Mouse (Mus musculus) heart, postnatal 0 days (tissue): ENCODE data around the gene Zcchc24. TPM values are rescaled to one million over a fixed set of nuclear protein-coding genes. Genes with fewer than 3 reads are reported as not detected.

Experiments used
- ATAC-seq: fragments of 200-750 bp; cut with Nextera tagmentation; 2 replicates; pipeline ENCODE4 v1.8.0; 2017; ENCODE audit warnings: low read depth, moderate number of reproducible peaks, moderate library complexity; ENCODE audit not compliant: insufficient read depth
- DNase-seq: peaks from one replicate; pipeline ENCODE4 v3.0.0-alpha.2; 2016; ENCODE audit warnings: low spot score
- H3K27ac ChIP-seq: fragments of 300-500 bp; sonication (generic); 2 replicates; pipeline ENCODE4 v1.5.1; 2014; ENCODE audit warnings: low read depth, mild to moderate bottlenecking
- H3K27me3 ChIP-seq: fragments of 300-500 bp; sonication (generic); 2 replicates; pipeline ENCODE4 v1.6.1; 2014; ENCODE audit warnings: low read length, mixed read lengths; ENCODE audit not compliant: control insufficient read depth, insufficient read depth
- H3K36me3 ChIP-seq: fragments of 300-500 bp; sonication (generic); replicated peaks from 2 replicates; pipeline ENCODE4 v1.6.1; 2014; ENCODE audit warnings: low read length, mixed read lengths; ENCODE audit not compliant: control insufficient read depth, insufficient read depth
- H3K4me1 ChIP-seq: fragments of 300-500 bp; sonication (generic); 2 replicates; pipeline ENCODE4 v1.6.1; 2014; ENCODE audit warnings: antibody characterized with exemption; ENCODE audit not compliant: control insufficient read depth, insufficient read depth
- H3K4me2 ChIP-seq: fragments of 300-500 bp; sonication (generic); 2 replicates; pipeline ENCODE4 v1.6.1; 2014; ENCODE audit warnings: low read depth, mild to moderate bottlenecking, low read length, moderate library complexity
- H3K4me3 ChIP-seq: fragments of 300-500 bp; sonication (generic); 2 replicates; pipeline ENCODE4 v1.5.1; 2014; ENCODE audit warnings: low read depth, low read length
- H3K9ac ChIP-seq: fragments of 300-500 bp; sonication (generic); replicated peaks from 2 replicates; pipeline ENCODE4 v1.6.1; 2014; ENCODE audit warnings: low read depth, low read length, mixed read lengths
- H3K9me3 ChIP-seq: fragments of 300-500 bp; sonication (generic); replicated peaks from 2 replicates; pipeline ENCODE4 v1.6.1; 2016; ENCODE audit warnings: low read length; ENCODE audit not compliant: control insufficient read depth
- CTCF ChIP-seq: IDR thresholded peaks from 2 replicates; pipeline ENCODE4 v1.5.1; 2016; ENCODE audit warnings: antibody characterized with exemption, control low read depth, low read depth
- EP300 ChIP-seq: IDR thresholded peaks from 2 replicates; pipeline ENCODE4 v1.6.1; 2016; ENCODE audit warnings: antibody characterized with exemption, low read depth
- WGBS: fragments of 180-500 bp; shearing (Covaris S2); extraction: QIAGEN DNeasy Blood & Tissue Kit; methylation state at CpG from one replicate; pipeline ENCODE4 v1.1.7; 2014; 5-methylcytosine and 5-hydroxymethylcytosine counted together
- polyA plus RNA-seq: library from polyadenylated mRNA; unstranded; fragments of >200 nt; fragmentation: Nextera tagmentation; extraction: Ambion mirVana; gene quantifications from 2 replicates; pipeline ENCODE4 v1.2.1, GENCODE M21; 2015
- total RNA-seq: library from RNA; depleted of rRNA; stranded (reverse); fragments of >200 nt; gene quantifications from 2 replicates; pipeline ENCODE4 v1.2.3, GENCODE M21; 2014; ENCODE audit warnings: low replicate concordance

The Zcchc24 gene
- total and polyA plus RNA-seq, 2 experiments from 2014 or later = 18.5 to 40.3 TPM

DNA sequence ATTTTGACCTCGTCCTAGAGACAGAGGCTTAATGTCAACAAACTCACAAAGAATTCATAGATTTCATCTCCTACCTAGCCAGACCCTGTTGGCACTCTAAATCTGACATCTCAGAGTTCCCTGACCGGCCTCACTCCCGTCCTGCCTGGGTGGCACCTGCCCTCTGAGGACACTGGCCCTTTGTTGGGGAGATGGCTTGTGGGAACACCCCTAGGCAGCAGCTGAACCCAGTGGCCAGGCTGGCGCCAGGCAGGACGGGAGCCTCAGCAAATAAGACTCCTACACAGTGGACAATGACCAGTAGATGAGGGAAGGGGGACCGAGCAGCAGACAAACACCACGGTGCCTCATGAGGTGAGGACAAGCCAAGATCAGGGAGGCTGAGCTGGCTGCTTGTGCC lies 89.2 kb downstream of the Zcchc24 start:
- ATAC-seq (no peak), DNase-seq (no peak)
- Histone ChIP-seq H3K9ac (no peak overlapping the region), H3K4me2 (no peak overlapping the region), H3K4me1 (no peaks in the 10 kb centered on the region), H3K9me3 (no peaks in the 10 kb centered on the region), H3K4me3 (no peak overlapping the region), H3K36me3 (no peaks in the 10 kb centered on the region), H3K27ac (no peak overlapping the region), H3K27me3 (no peaks in the 10 kb centered on the region)
- TF ChIP-seq CTCF (no peak), EP300 (no peak)
- 66% methylated on average over 7 of the region's 7 CpGs for WGBS

DNA sequence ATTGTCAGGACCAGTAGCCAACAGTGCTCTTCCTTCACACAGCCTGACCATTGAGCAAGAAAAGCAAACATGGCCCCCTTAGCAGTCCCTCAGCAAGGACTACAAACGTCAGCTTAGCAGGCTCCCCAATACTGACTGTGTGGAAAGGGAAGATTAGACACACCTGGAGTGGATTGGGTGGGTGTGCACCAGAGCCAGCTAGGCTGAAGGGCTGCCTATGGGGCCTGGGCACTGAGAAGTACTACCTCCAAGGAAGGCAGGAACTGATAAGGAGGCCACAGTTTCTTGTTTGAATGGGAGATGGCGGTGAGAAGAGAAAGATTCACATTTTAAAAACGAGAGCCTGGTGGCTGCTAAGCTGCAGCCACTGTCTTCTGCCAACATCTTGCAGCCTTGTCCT lies 101.3 kb downstream of the Zcchc24 start:
- Histone ChIP-seq H3K27me3 (no peaks in the 10 kb centered on the region), H3K9ac (no peak overlapping the region), H3K4me2 (no peak overlapping the region), H3K27ac (peak overlapping the region; percentile 75), H3K4me3 (no peak overlapping the region), H3K4me1 (peaks cover 12% of the 10 kb centered on the region; the same call in 1 of the 2 replicates), H3K36me3 (peaks cover 27% of the 10 kb centered on the region), H3K9me3 (no peaks in the 10 kb centered on the region)
- 40% methylated on average over 3 of the region's 3 CpGs for WGBS
- DNase-seq = no peak
- TF ChIP-seq EP300 (no peak), CTCF (no peak)
- ATAC-seq = no peak

DNA sequence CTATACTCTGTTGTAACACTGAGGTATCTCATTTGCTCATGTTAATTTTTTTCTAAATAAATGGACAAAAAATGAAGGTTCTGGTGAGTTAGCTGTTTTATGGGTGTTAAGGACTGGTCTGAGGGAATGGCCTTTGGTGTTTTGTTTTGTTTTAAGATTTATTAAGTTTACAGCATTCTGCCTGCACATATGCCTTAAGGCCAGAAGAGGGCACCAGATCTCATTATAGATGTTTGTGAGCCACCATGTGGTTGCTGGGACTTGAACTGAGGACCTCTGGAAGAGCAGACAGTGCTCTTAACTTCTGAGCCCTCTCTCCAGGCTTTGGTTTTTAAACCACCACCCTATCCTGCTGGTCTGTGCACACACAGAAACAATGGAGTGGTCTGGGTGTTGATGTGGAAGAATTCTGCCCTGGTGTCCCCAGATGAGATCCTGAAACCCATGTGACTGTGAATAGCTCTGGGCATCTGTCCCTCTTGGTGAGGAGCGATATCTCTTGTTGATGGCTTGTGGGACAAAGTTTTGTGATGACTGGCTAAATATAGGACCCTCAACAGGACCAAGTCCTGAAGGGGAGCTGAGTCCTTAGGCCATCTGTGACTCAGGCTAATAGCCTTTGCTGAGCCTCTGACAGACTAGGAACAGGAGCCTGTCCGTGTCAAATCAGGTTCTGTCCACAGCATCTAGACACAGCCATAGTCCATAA lies 102.0 kb downstream of the Zcchc24 start:
- Histone ChIP-seq H3K36me3 (peaks cover 35% of the 10 kb centered on the region), H3K4me1 (peaks cover 12% of the 10 kb centered on the region; the same call in 1 of the 2 replicates), H3K27ac (peak overlapping the region; percentile 75), H3K4me2 (no peak overlapping the region), H3K4me3 (no peak overlapping the region), H3K9me3 (no peaks in the 10 kb centered on the region), H3K27me3 (no peaks in the 10 kb centered on the region), H3K9ac (no peak overlapping the region)
- 35% methylated on average over 2 of the region's 2 CpGs for WGBS
- peak; percentile 68 for DNase-seq
- ATAC-seq = peak; percentile 84
- TF ChIP-seq CTCF = peak; percentile 61
- peak; percentile 80 for TF ChIP-seq EP300

DNA sequence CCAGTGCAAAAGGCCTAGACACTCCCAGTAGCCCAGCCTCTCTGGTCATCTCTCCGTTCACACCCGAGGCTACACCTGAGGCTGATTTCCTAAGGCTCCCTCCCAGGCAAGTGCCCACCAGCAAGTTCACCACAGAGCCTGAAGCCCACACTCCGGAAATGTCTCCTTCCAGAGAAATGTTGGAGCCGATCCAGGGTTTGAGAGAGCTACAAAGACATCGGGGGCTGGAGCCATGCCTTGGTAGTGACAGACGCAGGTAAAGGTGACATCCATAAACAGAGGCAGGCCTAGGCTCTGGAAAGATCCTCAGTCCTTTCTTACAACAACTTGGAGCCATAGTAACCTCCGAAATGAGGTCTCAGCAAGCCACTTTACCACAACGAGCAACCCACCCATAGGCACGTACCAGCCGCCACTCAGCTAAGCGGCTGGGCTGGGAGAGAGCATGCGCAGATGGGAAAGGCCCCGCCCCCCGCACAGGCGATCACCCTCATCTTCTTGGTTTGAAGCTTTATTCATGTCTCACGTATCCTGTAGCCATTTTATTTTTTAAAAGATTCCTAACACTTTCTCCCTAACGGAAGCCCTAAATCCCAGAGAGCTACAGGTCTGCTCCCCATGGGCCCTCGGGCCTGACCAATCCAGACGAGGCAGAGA lies 103.4 kb downstream of the Zcchc24 start:
- WGBS = 57% methylated on average over 19 of the region's 19 CpGs
- no peak for DNase-seq
- no peak for ATAC-seq
- Histone ChIP-seq H3K27me3 (no peaks in the 10 kb centered on the region), H3K9ac (0 out of 2 replicates have a peak overlapping the region, but pooled peaks have one; percentile 1), H3K4me1 (peaks cover 12% of the 10 kb centered on the region; the same call in 1 of the 2 replicates), H3K4me3 (no peak overlapping the region), H3K27ac (peak overlapping the region; percentile 69), H3K36me3 (peaks cover 47% of the 10 kb centered on the region), H3K9me3 (no peaks in the 10 kb centered on the region), H3K4me2 (no peak overlapping the region)
- TF ChIP-seq EP300 (no peak), CTCF (no peak)

- TF ChIP-seq EP300 = no peak
- TF ChIP-seq CTCF = no peak
Observed at GRCm38 (mm10) chr14:25664310-25664695, 104.5 kb downstream of the Zcchc24 start.

More at GRCm38 (mm10) chr14:25664310-25664695, 104.5 kb downstream of the Zcchc24 start:
- Histone ChIP-seq H3K9me3 (no peaks in the 10 kb centered on the region), H3K4me3 (no peak overlapping the region), H3K9ac (0 out of 2 replicates have a peak overlapping the region, but pooled peaks have one; percentile 1), H3K4me1 (peaks cover 12% of the 10 kb centered on the region; the same call in 1 of the 2 replicates), H3K36me3 (peaks cover 58% of the 10 kb centered on the region), H3K4me2 (no peak overlapping the region), H3K27ac (peak overlapping the region; percentile 56; the same call in 1 of the 2 replicates), H3K27me3 (no peaks in the 10 kb centered on the region)
- DNase-seq = no peak
- ATAC-seq = no peak
- WGBS = 55% methylated on average over 7 of the region's 7 CpGs
